Mouse (Mus musculus): ENCODE results near the gene Ina.
"Not testable (repeated sequence)": the region's sequence is repeated elsewhere in the genome, so short reads cannot be mapped to it uniquely, and the experiment has no call there.

Ina gene

DNA sequence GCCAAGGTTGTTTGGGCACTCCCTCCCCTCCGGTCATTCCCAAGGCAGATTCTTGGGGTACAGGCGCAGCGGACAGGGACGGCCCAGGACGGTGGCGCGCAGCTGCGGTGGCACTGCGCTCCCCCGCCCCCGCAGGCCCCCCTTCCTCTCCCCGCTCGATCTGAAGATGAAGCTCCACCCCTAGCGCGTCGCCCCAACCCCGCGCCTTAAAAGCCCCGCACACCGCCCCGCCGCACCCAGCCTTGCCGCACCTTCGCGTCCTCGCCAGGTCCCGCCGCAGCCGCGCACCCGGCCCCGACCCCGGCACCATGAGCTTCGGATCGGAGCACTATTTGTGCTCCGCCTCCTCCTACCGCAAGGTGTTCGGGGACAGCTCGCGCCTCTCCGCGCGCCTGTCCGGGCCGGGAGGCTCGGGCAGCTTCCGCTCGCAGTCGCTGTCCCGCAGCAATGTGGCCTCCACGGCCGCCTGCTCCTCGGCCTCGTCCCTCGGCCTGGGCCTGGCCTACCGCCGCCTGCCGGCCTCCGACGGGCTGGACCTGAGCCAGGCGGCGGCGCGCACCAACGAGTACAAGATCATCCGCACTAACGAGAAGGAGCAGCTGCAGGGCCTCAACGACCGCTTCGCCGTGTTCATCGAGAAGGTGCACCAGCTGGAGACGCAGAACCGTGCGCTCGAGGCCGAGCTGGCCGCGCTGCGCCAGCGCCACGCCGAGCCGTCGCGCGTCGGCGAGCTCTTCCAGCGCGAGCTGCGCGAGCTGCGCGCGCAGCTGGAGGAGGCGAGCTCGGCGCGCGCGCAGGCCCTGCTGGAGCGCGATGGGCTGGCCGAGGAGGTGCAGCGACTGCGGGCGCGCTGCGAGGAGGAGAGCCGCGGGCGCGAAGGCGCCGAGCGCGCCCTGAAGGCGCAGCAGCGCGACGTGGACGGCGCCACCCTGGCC, at the start of gene Ina, which contains the start of gene Nt5c2:
Gene Ina, plus strand, starts transcription at position 252 of the 935 bp plus-strand sequence.
Gene Nt5c2, minus strand, starts transcription at position 707 of the 935 bp plus-strand sequence.
- no peak for DNase-seq (ENCODE audit: low read depth, low spot score)

DNA sequence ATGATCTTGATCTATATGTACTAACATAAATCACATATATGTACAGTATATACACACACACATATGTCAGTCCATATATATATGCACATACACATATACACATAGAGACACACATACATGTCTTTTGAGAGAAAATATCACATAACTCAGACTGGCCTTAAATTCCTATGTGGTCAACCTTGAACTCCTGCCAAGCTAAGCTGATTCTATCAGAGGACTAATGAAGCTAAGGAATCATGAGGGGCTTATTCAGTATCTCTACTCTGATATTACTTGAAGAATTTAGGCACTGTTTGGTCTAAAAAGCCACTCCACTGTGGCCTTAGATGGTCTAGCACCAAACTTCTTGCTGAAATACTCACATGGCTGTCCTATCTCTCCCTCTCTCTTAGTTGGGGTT, 49.0 kb upstream of the Ina start:
- no peak for DNase-seq (ENCODE audit: low read depth, low spot score)

DNA sequence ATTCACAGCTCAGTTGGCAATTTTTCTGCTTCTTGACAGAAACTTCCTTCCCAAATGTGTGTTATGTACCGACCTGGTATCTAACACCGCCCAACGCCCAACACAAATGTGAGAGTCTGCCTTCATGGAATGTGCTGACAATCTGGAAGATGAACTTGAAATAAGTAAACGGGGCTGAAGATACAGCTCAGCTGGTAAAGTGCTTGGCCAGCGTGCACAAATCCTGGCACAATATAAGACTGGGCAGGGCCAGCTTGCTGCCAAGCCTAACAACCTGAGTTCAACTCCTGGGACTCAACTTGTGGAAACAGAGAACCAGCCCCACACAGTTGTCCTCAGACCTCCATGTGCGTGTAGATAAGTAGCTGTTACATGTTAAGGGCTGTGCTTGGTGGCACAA, 48.2 kb upstream of the Ina start:
- DNase-seq (ENCODE audit: low read depth, low spot score), result no peak

DNA sequence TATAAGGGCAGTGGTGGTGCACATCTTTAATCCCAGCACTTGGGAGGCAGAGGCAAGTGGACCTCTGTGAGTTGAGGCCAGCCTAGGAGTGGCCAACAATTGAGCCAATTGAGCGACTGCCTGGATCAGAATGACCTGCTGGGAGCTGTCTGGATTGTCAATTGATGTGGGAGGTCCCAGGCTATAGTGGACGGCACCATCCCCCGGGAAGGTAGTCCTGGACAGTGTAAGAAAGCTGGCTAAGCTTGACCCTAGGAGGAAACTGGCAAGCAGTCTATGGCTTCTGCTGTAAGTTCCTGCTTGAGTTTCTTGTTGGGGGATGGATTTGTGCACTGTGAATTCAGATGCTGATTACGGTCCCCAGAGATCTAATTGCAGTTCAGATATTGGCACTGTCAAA, 46.6 kb upstream of the Ina start:
- no peak for DNase-seq (ENCODE audit: low read depth, low spot score)

DNA sequence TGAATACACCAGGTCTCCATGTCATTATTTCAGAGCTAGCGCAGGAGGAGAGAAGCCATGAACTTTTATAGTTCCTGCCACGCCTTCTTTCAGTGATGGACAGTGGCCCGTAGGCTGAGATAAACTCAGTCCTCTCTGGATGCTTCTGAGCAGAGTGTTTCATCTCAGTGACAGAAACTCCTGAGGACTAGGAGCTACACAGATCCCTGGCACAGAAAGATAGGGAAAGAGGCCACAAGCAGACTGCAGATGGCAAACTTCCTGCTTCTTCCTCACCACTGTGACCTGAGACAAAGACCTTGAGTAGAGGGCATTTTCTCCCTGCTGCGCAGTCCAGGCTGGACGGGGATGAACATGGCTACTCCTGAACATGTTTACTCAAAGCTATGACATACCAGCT, 45.7 kb upstream of the Ina start:
- DNase-seq (ENCODE audit: low read depth, low spot score), result no peak

DNA sequence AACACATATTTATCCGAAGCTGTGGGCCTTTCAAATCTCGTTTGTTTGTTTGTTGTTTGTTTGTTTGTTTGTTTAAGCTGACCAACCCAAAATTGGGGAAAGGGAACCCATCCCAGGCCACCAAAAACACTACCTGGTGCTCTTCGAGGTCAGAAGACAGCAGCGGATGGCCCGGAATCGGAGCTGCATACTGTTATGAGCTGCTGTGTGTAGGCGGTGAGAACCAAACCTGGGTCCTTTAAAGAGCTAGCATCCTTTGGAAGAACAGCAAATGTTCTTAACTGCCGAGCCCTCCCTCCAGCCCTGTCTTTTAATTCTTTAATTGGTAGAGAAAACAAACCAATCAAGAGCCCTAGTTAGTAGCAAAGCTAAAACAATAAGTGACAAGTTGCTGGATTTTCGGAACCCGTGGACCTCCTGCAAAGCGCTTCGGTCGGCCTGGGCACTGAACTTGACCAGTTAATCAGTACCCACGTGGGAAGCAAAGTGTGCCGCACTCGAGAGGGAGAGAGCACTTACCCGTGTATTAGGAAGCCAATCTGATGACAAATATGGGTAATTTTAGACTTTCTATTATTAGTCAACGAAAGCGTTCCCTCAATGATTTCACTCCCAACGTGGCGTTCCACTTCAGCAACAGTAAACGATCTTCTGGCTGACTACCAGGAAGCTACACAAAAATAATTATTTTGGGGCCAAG, 45.1 kb upstream of the Ina start:
- no peak for DNase-seq (ENCODE audit: low read depth, low spot score)

DNA sequence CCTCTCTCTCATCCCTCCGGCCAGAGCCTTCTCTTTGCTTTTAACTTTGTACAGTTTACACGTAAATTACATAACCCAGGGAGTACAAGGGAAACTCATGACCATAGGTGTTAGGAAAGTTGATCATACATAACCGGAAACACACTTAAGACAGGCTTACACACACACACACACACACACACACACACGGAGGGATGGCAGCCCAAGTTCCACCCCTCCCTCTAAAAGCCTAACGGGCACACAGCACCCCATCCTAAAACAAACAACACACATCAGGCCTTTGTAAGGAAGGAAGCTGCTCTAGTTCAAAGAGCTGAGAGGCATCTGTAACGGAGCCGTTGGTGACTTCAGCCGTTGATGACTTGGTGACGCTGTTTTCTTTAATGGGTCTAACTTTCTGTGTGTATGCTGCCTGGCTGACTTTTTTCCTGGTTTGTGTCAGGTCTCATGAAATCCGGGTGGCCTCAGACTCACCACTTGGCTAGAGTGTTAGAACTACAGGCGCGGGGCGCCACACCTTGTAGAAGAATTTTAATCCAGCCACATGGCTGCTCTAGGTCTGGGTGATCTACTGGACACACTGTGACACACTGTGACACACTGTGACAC, 44.3 kb upstream of the Ina start:
- no peak for DNase-seq (ENCODE audit: low read depth, low spot score)

DNA sequence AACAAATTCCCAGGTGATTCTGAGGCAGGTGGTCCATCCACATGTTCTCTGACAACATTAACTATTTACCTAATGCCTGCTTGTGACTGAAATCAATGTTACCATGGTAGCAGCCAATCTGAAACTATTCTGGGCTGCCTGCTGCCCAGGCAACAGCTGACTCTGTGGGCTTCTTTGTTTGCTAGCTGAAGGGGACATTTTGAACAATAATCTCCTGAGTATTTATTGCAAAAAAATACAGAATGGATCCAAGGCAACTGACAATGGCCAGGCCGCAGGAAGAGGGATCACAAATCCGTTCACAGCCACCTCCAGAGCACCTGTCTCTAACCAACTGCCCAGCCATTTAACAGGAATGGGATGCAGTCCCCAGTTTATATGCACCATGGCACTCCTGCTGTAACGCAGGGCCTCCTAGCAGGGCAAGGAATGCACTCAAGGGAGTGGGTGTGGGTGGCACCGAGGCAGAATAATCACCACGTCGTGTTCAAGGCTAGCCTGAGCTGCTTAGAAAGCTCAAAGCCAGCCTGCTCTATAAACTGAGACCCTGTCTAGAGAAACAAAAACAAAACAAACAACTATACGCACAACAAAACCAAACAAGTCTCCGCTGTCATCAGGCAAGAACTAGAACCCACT, 43.3 kb upstream of the Ina start:
- no peak for DNase-seq (ENCODE audit: low read depth, low spot score)

DNA sequence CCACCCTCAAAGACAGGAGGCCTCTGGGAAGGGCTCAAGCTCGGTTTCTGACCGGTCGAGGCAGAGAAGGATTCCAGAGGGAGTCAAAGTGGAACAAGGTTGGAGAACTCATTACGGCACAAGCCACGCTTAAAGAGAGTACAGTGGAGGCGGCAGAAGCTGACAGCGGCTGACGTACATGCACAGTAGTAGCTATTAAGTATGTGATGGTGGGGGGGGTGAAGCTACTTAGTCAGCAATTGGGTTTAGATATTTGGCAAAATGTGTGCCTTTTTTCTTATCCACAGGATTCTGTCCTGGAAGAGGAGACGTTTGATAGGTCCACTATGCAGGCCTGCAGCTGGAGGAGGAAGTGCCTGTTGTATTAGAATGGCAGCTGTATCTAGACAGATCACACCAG, 42.8 kb upstream of the Ina start:
- no peak for DNase-seq (ENCODE audit: low read depth, low spot score)

DNA sequence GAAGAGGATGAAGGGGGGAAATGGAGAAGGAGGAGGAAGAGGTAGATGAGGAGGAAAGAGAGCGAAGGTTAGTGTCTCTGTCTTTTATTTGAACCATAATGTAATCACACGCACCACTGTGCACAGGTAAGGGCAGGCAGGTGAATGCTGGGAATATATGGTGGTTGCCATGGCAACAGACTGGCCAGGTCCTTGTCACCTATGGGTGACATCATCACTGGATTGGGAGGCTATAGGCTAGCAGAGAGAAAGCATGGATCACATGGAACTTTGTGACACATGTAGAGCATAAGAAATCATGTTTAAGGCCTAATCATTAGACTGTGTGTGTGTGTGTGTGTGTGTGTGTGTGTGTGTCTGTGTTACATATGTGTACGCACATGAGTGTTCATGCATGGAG, 42.3 kb upstream of the Ina start:
- DNase-seq (ENCODE audit: low read depth, low spot score), result no peak

DNA sequence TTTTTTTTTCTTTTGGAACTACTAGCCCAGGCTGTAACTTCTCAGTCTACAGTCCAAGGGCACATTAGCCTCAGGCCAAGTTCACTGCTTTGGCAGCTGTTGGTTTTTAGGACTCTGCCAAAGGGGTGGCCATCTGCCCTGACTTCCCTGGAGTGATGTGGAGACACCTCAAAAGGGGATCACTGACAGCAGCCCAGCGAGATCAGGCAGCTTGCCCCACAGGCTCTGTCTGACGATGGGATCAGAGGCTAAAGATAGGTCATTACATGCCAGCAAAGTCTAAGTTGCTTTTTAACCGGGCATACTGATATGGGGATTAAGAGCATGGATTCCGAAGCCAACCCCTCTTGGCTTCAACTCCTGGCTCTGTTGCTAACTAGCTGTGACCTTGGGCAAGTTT, 38.9 kb upstream of the Ina start:
- DNase-seq (ENCODE audit: low read depth, low spot score), result peak; percentile 92

DNA sequence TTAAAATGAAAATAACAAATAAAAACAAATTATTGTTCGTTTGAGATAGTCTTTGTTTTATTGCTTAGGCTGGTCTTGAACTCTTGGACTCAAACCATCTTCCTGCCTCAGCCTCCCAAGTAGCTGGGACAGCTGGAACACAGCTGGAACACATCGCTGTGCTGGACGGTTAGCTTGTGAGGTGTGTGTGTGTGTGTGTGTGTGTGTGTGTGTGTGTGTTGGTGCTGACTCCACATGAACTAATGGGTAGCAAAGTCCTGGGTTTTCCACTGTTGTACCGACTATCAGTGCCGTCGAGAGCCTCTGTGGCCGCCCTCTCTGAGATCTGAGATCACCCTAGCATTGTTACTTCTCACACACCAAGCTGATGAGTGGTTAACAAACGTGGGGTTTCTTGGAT, 38.5 kb upstream of the Ina start:
- no peak for DNase-seq (ENCODE audit: low read depth, low spot score)

DNA sequence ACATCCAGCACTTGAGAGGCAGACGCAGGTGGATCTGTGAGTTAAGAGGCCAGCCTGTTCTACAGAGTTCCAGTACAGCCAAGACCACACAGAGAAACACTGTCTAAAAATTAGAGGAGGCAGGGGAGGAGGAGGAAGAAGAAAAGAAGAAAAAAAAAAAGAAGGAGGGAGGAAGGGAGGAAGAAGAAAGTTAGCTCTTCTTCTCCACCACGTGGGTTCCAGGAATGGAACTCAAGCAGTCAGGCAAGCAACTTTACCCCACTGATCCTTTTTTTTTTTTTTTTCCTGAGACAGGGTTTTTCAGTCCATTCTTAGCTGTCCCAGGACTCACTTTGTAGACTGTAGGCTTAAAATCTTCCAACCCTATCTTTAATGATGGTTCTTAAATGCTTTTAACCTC, 37.8 kb upstream of the Ina start:
- no peak for DNase-seq (ENCODE audit: low read depth, low spot score)

DNA sequence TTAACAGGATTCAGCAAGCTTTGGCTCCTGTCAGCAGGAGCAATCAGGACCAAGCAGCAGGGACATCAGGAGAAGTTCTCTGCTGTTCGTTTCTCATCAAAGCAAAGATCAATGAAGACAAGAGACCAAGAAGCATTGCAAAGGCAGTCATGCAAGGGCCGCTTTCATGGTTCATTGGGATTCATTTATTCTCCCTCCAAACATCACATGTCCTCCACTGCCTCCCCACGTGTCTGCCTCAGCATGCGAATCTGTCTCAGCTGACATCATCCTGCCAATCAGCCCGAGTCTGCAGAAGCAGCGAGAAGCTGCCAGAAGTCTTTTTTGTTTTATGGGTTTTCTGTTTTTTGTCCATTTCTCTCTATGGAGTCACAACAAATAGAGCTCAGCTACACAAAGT, 37.0 kb upstream of the Ina start:
- no peak for DNase-seq (ENCODE audit: low read depth, low spot score)

DNA sequence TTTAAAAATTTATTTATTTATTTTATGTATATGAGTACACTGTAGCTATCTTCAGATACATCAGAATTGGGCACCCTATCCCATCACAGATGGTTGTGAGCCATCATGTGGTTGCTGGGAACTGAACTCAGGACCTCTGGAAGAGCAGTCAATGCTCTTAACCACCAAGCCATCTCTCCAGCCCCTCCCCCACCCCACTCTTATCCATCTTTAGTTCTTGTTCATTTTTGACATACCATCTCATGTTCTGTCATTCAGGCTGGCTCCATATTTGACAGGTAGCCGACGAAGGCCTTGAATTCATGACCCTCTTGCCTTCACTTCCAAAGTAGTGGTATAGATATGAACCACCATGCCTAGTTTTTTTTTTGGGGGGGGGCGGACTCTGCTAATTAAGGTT, 36.4 kb upstream of the Ina start:
- not testable (repeated sequence) for DNase-seq (ENCODE audit: low read depth, low spot score)

DNA sequence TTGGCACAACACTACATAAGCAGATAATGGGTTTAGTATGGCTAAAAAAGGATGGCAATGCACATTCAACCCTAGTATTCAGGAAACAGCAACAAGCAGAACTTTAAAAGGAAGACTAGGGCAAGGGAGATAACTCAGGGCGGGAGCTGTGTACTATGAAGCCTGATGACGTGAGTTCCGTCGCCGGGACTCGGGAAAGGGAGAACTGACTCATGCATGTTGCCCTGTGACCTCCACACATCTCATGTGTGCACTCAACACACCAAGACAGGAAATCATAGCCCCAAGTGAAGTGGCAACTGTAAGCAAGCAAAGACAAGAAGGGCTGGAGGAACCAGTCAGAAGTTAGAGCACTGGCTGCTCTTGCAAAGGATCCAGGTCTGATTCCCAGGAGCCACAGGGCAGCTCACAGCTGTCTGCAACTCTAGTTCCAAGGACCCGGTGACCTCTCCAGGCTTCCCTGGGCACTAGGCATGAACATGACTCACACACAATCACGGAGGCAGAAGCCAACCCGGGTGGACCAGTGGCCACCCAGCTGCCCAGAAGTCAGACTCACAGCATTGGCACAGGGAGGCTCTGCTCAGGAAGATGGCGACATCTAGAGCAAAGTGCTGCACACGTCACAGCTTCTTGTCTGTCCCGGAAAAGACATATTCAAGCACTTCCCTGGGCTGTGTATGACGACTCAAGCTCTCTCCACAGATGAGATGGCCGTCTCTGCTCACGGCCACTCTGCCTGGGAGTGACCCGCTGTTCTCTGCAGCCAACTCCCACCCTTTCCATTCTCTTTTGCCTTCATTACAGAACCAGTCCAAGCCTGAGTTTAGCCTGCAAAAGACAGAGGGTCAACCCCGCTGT, 35.3 kb upstream of the Ina start:
- peak; percentile 66 for DNase-seq (ENCODE audit: low read depth, low spot score)

DNA sequence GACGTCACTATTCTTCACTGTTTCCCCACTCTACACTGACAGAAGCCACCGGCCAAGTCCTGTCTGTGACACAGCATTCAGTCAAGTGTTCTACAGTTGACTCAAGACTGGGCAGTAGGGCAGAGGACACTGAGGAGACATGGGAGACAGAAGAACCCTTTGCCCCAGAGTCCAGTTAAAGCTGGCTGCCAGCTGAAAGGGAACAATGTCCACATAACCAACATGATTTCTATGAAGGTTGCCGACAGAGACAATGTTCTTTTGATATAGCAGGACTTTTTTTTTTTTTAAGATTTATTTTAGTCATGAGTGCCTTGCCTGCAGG, 34.8 kb upstream of the Ina start:
- no peak for DNase-seq (ENCODE audit: low read depth, low spot score)

DNA sequence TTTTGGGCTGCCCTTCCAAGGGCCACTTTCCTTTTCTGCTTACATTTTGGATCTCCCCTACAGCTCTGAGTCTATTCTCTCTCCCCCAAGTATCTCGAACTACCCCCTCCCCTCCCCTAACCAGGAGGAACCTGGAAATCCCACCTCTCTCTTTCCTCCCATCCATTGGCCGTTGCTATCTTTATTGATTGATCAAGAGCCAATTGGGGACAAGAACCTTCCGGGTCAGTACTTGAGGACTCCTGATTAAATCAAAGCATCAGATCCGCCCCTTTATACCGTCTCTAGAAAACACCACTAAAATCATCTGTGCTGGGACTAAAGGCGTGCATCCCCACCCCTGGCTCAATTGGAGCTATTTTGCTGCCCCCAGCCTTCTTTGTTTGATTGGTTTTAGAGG, 33.0 kb upstream of the Ina start:
- DNase-seq (ENCODE audit: low read depth, low spot score), result no peak

DNA sequence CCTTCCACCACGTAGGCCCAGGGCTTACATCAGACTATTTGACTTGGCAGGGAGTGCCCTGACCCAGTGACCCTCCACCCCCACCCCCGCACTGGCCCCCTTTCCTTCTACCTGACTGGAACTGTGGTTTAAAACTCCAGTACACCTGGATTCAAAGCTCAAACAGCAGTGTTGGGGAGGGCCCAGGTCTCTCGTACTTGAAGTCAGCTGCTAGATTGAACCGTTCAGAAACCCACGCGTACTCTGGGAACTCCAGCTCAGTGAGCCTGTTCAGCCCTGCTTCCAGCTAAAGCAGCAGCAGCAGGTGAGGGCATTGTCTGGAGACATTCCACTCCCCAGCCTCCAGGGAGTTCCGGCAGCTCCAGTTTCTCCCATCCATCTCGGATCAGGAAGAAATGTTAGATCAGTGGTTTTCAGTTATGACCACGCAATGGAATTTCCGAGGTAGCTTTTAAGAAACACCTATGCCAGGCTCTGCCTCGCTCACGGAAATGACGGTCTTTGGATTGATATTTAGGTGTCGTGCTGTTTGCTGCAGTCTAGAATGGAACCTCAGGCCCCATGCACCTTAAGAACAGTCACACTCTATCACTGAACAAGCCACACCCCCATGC, 31.0 kb upstream of the Ina start:
- DNase-seq (ENCODE audit: low read depth, low spot score), result no peak

DNA sequence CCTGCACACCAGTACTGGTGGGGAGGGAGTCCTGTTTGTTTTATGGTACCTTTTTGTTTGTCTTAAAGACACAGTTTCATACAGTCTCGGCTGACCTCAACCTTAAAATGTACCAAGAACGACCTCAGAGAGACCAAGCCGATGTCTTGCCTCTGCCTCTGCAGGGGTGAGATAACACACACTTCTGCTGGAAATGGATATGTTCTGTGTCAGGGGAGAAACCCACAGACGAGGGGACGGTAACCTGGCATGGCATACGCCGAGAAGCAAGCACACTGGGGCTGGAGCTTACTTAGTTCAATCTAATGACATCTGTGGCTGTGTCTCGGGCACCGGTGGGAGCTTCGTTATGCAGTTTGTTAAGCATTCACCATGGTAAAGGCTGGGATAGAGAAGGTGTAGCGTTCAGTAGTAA, 30.5 kb upstream of the Ina start:
- DNase-seq (ENCODE audit: low read depth, low spot score), result no peak
